Mouse (Mus musculus): ENCODE measurements around the gene Ttpal.

Ttpal gene

GRCm38 (mm10) chr2:163660103-163660701 lies 58.1 kb downstream of the Ttpal start:
- no peak for DNase-seq (ENCODE audit: low read depth, low spot score)

DNA sequence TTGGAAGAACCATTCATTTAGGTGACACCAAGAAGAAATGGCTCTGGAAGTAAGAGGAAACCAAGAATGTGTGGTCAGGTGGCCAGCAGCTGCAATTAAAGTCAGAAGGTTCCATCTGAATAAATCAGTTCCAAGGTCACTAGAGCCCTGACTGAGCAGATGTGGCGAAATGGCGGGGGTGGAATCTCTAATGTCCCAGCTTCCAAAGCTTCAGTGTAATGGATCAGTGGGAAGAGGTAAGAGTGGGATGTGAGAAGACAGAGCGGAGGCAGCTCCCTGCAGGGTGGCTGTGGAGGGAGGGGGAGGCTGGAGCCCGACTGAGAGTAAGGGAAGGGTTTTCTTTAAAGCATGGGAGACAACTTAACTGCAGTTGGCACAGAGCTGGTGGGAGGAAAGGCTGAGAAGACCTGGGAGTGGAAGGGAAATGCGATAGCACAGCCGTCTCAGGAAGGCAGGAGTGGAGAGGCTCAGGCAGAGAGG lies 59.3 kb downstream of the Ttpal start:
- DNase-seq (ENCODE audit: low read depth, low spot score) = no peak

GRCm38 (mm10) chr2:163662076-163662475 lies 60.0 kb downstream of the Ttpal start:
- DNase-seq (ENCODE audit: low read depth, low spot score) = no peak

- no peak for DNase-seq (ENCODE audit: low read depth, low spot score)
Observed at GRCm38 (mm10) chr2:163662698-163663221, 60.6 kb downstream of the Ttpal start.

- DNase-seq (ENCODE audit: low read depth, low spot score) = no peak
Observed at GRCm38 (mm10) chr2:163663930-163664329, 61.8 kb downstream of the Ttpal start.

GRCm38 (mm10) chr2:163667045-163667444 lies 64.9 kb downstream of the Ttpal start:
- no peak for DNase-seq (ENCODE audit: low read depth, low spot score)
